Mouse (Mus musculus) ES-E14 (cell line): Measurements from ENCODE around the gene Ecel1. TPM values are rescaled to one million over a fixed set of nuclear protein-coding genes. Genes with fewer than 3 reads are reported as not detected.

Source experiments
- DNase-seq: peaks from one replicate; pipeline ENCODE4 v3.0.0-alpha.2; 2013; ENCODE audit warnings: low read depth, low spot score
- H3K27ac ChIP-seq: 2 replicates; pipeline ENCODE4 v1.5.1; 2012; ENCODE audit warnings: low read depth, mild to moderate bottlenecking, low read length, moderate library complexity, mixed read lengths; ENCODE audit not compliant: poor library complexity, insufficient read depth, severe bottlenecking
- H3K36me3 ChIP-seq: 2 replicates; pipeline ENCODE4 v1.6.1; 2012; ENCODE audit warnings: mild to moderate bottlenecking, low read length, moderate library complexity, mixed read lengths; ENCODE audit not compliant: control insufficient read depth, poor library complexity, insufficient read depth, severe bottlenecking
- H3K4me1 ChIP-seq, 2 experiments: fragments of 150-350 bp in 1 of 2; sonication (generic) in 1 of 2; 2 replicates each; pipeline ENCODE4 v1.6.1; 2012; ENCODE audit warnings: low read length in 2 of 2, mild to moderate bottlenecking in 1 of 2, mixed read lengths in 1 of 2; ENCODE audit not compliant: control insufficient read depth in 2 of 2, insufficient read depth in 2 of 2, poor library complexity in 1 of 2
- H3K4me3 ChIP-seq, 2 experiments: fragments of 150-350 bp in 1 of 2; sonication (generic) in 1 of 2; 2 replicates each; pipeline ENCODE4 v1.5.1; 2012; ENCODE audit warnings: low read length in 2 of 2, low read depth in 1 of 2, mild to moderate bottlenecking in 1 of 2, mixed read lengths in 1 of 2; ENCODE audit not compliant: insufficient read depth in 1 of 2, poor library complexity in 1 of 2, severe bottlenecking in 1 of 2
- H3K9ac ChIP-seq: 2 replicates; pipeline ENCODE4 v1.6.1; 2012; ENCODE audit warnings: low read depth, mild to moderate bottlenecking, low read length, mixed read lengths; ENCODE audit not compliant: poor library complexity, insufficient read depth, severe bottlenecking
- H3K9me3 ChIP-seq: fragments of 150-350 bp; sonication (generic); 2 replicates; pipeline ENCODE4 v1.6.1; 2012; ENCODE audit warnings: low read depth, mild to moderate bottlenecking, low read length; ENCODE audit not compliant: control insufficient read depth, insufficient read depth
- CHD2 ChIP-seq: IDR thresholded peaks from 2 replicates; pipeline ENCODE4 v1.6.1; 2014; ENCODE audit warnings: mild to moderate bottlenecking, low read depth, low read length, inconsistent platforms
- HCFC1 ChIP-seq: IDR thresholded peaks from 2 replicates; pipeline ENCODE4 v1.6.1; 2012; ENCODE audit warnings: low read length, inconsistent platforms, borderline replicate concordance; ENCODE audit not compliant: insufficient read depth
- MAFK ChIP-seq: IDR thresholded peaks from 2 replicates; pipeline ENCODE4 v1.6.1; 2014; ENCODE audit warnings: mild to moderate bottlenecking, low read depth, low read length, inconsistent platforms; ENCODE audit not compliant: insufficient read depth
- ZC3H11A ChIP-seq: IDR thresholded peaks from 2 replicates; pipeline ENCODE4 v1.6.1; 2012; ENCODE audit warnings: low read depth, mild to moderate bottlenecking, inconsistent platforms, low read length, borderline replicate concordance
- ZNF384 ChIP-seq: IDR thresholded peaks from 2 replicates; pipeline ENCODE4 v1.6.1; 2012; ENCODE audit warnings: low read depth, low read length, inconsistent platforms
- in situ Hi-C, 2 experiments: fragments of 600-800 bp; cut with MboI; formaldehyde crosslinking; loops; one replicate each; pipeline ENCODE4 v1.15.1; 2025; ENCODE audit warnings: low sequenced_read_pairs in 2 of 2, inconsistent platforms in 1 of 2; ENCODE audit not compliant: unreplicated experiment in 2 of 2
- total RNA-seq: library from RNA; depleted of rRNA; stranded (reverse); fragments of 300-350 nt; gene quantifications from 2 replicates; pipeline ENCODE4 v1.2.3, GENCODE M21; 2012

Gene Ecel1
- total RNA-seq, 1 experiment = 2.9 TPM

DNA sequence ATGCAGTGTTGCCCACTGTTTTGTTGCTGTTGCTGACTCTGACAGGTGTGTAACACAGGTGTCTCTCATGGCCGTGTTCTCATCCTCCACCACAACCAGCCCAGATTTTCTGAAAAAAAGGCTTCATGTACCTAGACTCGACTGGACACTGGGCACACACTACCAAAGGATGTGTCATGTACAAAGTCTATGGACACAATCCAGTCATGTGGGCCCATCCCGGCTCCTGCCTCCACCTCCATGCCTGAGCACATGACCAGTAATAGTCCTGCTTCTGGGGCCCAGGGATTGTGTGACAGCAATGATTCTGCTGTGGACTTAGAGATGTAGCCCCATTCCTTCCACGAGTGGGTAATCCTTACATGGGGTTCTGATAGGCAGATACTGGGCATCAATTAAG, 47.8 kb downstream of the Ecel1 start:
- in situ Hi-C loops = no loop called here
- no peaks in the 10 kb centered on the region for H3K36me3 ChIP-seq
- H3K27ac ChIP-seq = no peak overlapping the region
- no peaks in the 10 kb centered on the region for H3K4me1 ChIP-seq
- H3K9ac ChIP-seq = no peak overlapping the region
- TF ChIP-seq MAFK = no peak
- TF ChIP-seq CHD2 = no peak
- TF ChIP-seq ZNF384 = no peak
- no peak for TF ChIP-seq HCFC1
- TF ChIP-seq ZC3H11A = no peak
- no peak for DNase-seq
- H3K9me3 ChIP-seq = no peaks in the 10 kb centered on the region
- no peak overlapping the region for H3K4me3 ChIP-seq

GRCm38 (mm10) chr1:87106536-87106935, 49.8 kb downstream of the Ecel1 start:
- H3K36me3 ChIP-seq = no peaks in the 10 kb centered on the region
- no peak overlapping the region for H3K4me3 ChIP-seq
- no peaks in the 10 kb centered on the region for H3K9me3 ChIP-seq
- in situ Hi-C loops = no loop called here
- DNase-seq = no peak
- TF ChIP-seq HCFC1 = no peak
- TF ChIP-seq CHD2 = no peak
- no peak for TF ChIP-seq ZC3H11A
- no peak for TF ChIP-seq MAFK
- no peak for TF ChIP-seq ZNF384
- no peak overlapping the region for H3K9ac ChIP-seq
- H3K4me1 ChIP-seq = no peaks in the 10 kb centered on the region
- H3K27ac ChIP-seq = no peak overlapping the region

DNA sequence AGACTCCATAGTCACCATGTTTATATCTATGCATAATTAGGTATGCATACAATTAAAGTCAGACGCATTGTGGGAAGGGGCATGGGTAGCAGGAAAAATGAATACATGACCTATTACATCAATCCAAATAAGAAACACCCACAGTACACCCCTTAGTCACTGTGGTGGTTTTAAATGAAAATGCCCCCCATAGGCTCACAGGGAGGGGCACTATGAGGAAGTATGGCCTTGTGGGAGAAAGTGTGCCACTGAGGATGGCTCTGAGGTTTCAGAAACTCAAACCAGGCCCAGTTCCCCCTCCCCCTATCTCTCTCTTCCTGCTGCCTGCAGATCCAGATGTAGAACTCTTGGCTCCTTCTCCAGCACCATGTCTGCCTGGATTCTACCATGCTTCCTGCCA, 52.4 kb downstream of the Ecel1 start:
- in situ Hi-C loops = no loop called here
- no peaks in the 10 kb centered on the region for H3K36me3 ChIP-seq

GRCm38 (mm10) chr1:87102114-87102513, 54.2 kb downstream of the Ecel1 start:
- no peak overlapping the region for H3K27ac ChIP-seq
- H3K4me1 ChIP-seq = no peaks in the 10 kb centered on the region
- no peak for DNase-seq
- H3K36me3 ChIP-seq = no peaks in the 10 kb centered on the region
- no peak overlapping the region for H3K4me3 ChIP-seq
- in situ Hi-C loops = no loop called here
- H3K9me3 ChIP-seq = no peaks in the 10 kb centered on the region
- no peak overlapping the region for H3K9ac ChIP-seq
- no peak for TF ChIP-seq CHD2
- TF ChIP-seq MAFK = no peak
- no peak for TF ChIP-seq HCFC1
- no peak for TF ChIP-seq ZC3H11A
- no peak for TF ChIP-seq ZNF384

More for the DNA sequence above, 52.4 kb downstream of the Ecel1 start:
- Histone ChIP-seq H3K9me3 (no peaks in the 10 kb centered on the region), H3K4me1 (no peaks in the 10 kb centered on the region), H3K27ac (no peak overlapping the region), H3K9ac (no peak overlapping the region), H3K4me3 (no peak overlapping the region)
- no peak for TF ChIP-seq MAFK
- TF ChIP-seq CHD2 = no peak
- TF ChIP-seq HCFC1 = no peak
- no peak for DNase-seq

DNA sequence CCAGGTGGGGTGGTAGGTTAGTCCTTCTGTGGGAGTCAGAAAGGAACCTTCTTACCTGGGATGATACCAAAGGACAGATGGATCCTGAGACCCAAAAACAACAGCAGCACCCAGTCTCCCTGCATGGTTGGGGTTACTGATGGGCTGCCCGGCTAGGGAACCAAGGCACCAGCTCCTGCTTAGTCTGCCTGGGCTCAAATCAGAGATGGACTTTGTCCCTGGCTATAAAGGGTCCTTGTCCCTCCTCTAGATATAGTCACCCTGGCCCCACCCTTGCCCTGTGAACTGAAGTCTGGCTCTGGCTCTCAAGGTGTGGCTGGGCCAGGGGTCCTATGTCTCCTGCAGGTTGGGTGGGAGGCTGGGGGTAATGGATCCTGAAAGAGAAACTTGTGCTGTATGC, 54.9 kb downstream of the Ecel1 start, which contains the start of gene Alpi:
Gene Alpi, minus strand, starts transcription at position 196 of the 400 bp plus-strand sequence.
- no peak for TF ChIP-seq HCFC1
- TF ChIP-seq CHD2 = no peak
- no peak for TF ChIP-seq MAFK
- TF ChIP-seq ZNF384 = no peak
- no peak for TF ChIP-seq ZC3H11A
- H3K4me1 ChIP-seq = no peaks in the 10 kb centered on the region
- no peak within 1 kb of the TSS for H3K4me3 ChIP-seq
- H3K36me3 ChIP-seq = no peaks in the 10 kb centered on the region
- no peak within 1 kb of the TSS for H3K9ac ChIP-seq
- DNase-seq = no peak
- H3K27ac ChIP-seq = no peak within 1 kb of the TSS
- in situ Hi-C loops = no loop called here
- H3K9me3 ChIP-seq = no peaks in the 10 kb centered on the region
